Mouse (Mus musculus) stomach, postnatal 0 days (tissue): ENCODE results near the gene Ncaph2. TPM values are rescaled to one million over a fixed set of nuclear protein-coding genes. Genes with fewer than 3 reads are reported as not detected.

Source experiments
- ATAC-seq: fragments of 200-750 bp; cut with Nextera tagmentation; 2 replicates; pipeline ENCODE4 v1.8.0; 2017; ENCODE audit not compliant: low FRiP score, low TSS enrichment
- DNase-seq: peaks from one replicate; pipeline ENCODE4 v3.0.0-alpha.2; 2016; ENCODE audit warnings: low spot score
- H3K27ac ChIP-seq: fragments of 300-500 bp; sonication (generic); replicated peaks from 2 replicates; pipeline ENCODE4 v1.5.1; 2014; ENCODE audit warnings: mild to moderate bottlenecking, control low read depth
- H3K27me3 ChIP-seq: fragments of 300-500 bp; sonication (generic); 2 replicates; pipeline ENCODE4 v1.6.1; 2014; ENCODE audit warnings: low read length; ENCODE audit not compliant: control insufficient read depth, insufficient read depth
- H3K36me3 ChIP-seq: fragments of 300-500 bp; sonication (generic); 2 replicates; pipeline ENCODE4 v1.6.1; 2014; ENCODE audit warnings: low read length, mixed read lengths; ENCODE audit not compliant: control insufficient read depth, insufficient read depth
- H3K4me1 ChIP-seq: fragments of 300-500 bp; sonication (generic); replicated peaks from 2 replicates; pipeline ENCODE4 v1.6.1; 2014; ENCODE audit warnings: antibody characterized with exemption; ENCODE audit not compliant: control insufficient read depth, insufficient read depth
- H3K4me2 ChIP-seq: fragments of 300-500 bp; sonication (generic); replicated peaks from 2 replicates; pipeline ENCODE4 v1.6.1; 2014; ENCODE audit warnings: low read depth, mild to moderate bottlenecking, control low read depth, moderate library complexity
- H3K4me3 ChIP-seq: fragments of 300-500 bp; sonication (generic); 2 replicates; pipeline ENCODE4 v1.5.1; 2014; ENCODE audit warnings: low read depth, low read length, control low read depth
- H3K9ac ChIP-seq: fragments of 300-500 bp; sonication (generic); 2 replicates; pipeline ENCODE4 v1.6.1; 2014; ENCODE audit warnings: mild to moderate bottlenecking, low read length, control low read depth, mixed read lengths
- H3K9me3 ChIP-seq: fragments of 300-500 bp; sonication (generic); 2 replicates; pipeline ENCODE4 v1.6.1; 2016; ENCODE audit warnings: low read length; ENCODE audit not compliant: control insufficient read depth
- CTCF ChIP-seq: IDR thresholded peaks from 2 replicates; pipeline ENCODE4 v1.5.1; 2016; ENCODE audit warnings: antibody characterized with exemption, low read depth, mild to moderate bottlenecking, moderate library complexity
- EP300 ChIP-seq: optimal IDR thresholded peaks from 2 replicates; pipeline ENCODE3; 2016; ENCODE audit warnings: antibody characterized with exemption
- WGBS: fragments of 180-500 bp; shearing (Covaris S2); extraction: QIAGEN DNeasy Blood & Tissue Kit; methylation state at CpG from one replicate; pipeline ENCODE4 v1.1.7; 2014; 5-methylcytosine and 5-hydroxymethylcytosine counted together
- polyA plus RNA-seq: library from polyadenylated mRNA; unstranded; fragments of >200 nt; fragmentation: Nextera tagmentation; extraction: Ambion mirVana; gene quantifications from 2 replicates; pipeline ENCODE4 v1.2.1, GENCODE M21; 2015

Ncaph2 gene
- polyA plus RNA-seq, 1 experiment from 2014 or later = 72.8 TPM

- peak overlapping the region; percentile 9; the same call in 1 of the 2 replicates for H3K9ac ChIP-seq
- H3K4me3 ChIP-seq = peak overlapping the region; percentile 35
- TF ChIP-seq EP300 (no peak), CTCF (no peak)
- peaks cover 8% of the 10 kb centered on the region for H3K27me3 ChIP-seq
- peaks cover 2% of the 10 kb centered on the region; the same call in 1 of the 2 replicates for H3K4me1 ChIP-seq
- no peak overlapping the region for H3K27ac ChIP-seq
- WGBS = 18% methylated on average over 43 of the region's 46 CpGs
- peak overlapping the region; percentile 52 for H3K4me2 ChIP-seq
- H3K36me3 ChIP-seq = no peaks in the 10 kb centered on the region
- DNase-seq = no peak
- H3K9me3 ChIP-seq = no peaks in the 10 kb centered on the region
- ATAC-seq = no peak
Observed at GRCm38 (mm10) chr15:89377938-89378828, 22.7 kb downstream of the Ncaph2 start.

GRCm38 (mm10) chr15:89378831-89379401, 23.4 kb downstream of the Ncaph2 start, which contains the start of gene Odf3b:
Gene Odf3b, minus strand, starts transcription at chr15:89379282.
- no peaks in the 10 kb centered on the region for H3K36me3 ChIP-seq
- peaks cover 8% of the 10 kb centered on the region for H3K27me3 ChIP-seq
- DNase-seq (peak; percentile 46), ATAC-seq (no peak)
- peak within 1 kb of the TSS; percentile 52 for H3K4me2 ChIP-seq
- peak within 1 kb of the TSS; percentile 9 for H3K9ac ChIP-seq
- TF ChIP-seq CTCF = no peak
- H3K4me1 ChIP-seq = peaks cover 2% of the 10 kb centered on the region; the same call in 1 of the 2 replicates
- H3K4me3 ChIP-seq = peak within 1 kb of the TSS; percentile 35
- no peak within 1 kb of the TSS for H3K27ac ChIP-seq
- WGBS = 1% methylated on average over 33 of the region's 33 CpGs
- H3K9me3 ChIP-seq = no peaks in the 10 kb centered on the region

- no peaks in the 10 kb centered on the region for H3K9me3 ChIP-seq
- no peak overlapping the region for H3K9ac ChIP-seq
- peaks cover 2% of the 10 kb centered on the region; the same call in 1 of the 2 replicates for H3K4me1 ChIP-seq
- no peak overlapping the region for H3K27ac ChIP-seq
- peaks cover 8% of the 10 kb centered on the region for H3K27me3 ChIP-seq
- ATAC-seq (no peak), DNase-seq (no peak)
- TF ChIP-seq CTCF = no peak
- no peak for TF ChIP-seq EP300
- H3K4me3 ChIP-seq = peak overlapping the region; percentile 35; the same call in 1 of the 2 replicates
- 14% methylated on average over 10 of the region's 10 CpGs for WGBS
- peak overlapping the region; percentile 52 for H3K4me2 ChIP-seq
- H3K36me3 ChIP-seq = no peaks in the 10 kb centered on the region
Observed at GRCm38 (mm10) chr15:89379429-89379828, 23.9 kb downstream of the Ncaph2 start.

GRCm38 (mm10) chr15:89384617-89385016, 29.1 kb downstream of the Ncaph2 start, which contains the start of gene Klhdc7b:
Gene Klhdc7b, plus strand, starts transcription at chr15:89384917.
- DNase-seq (no peak), ATAC-seq (no peak)
- 80% methylated on average over 7 of the region's 7 CpGs for WGBS
- TF ChIP-seq EP300 (no peak), CTCF (no peak)
- Histone ChIP-seq H3K36me3 (no peaks in the 10 kb centered on the region), H3K4me1 (no peaks in the 10 kb centered on the region), H3K9me3 (no peaks in the 10 kb centered on the region), H3K27ac (no peak within 1 kb of the TSS), H3K27me3 (no peaks in the 10 kb centered on the region), H3K4me3 (no peak within 1 kb of the TSS), H3K4me2 (no peak within 1 kb of the TSS), H3K9ac (no peak within 1 kb of the TSS)

- WGBS = 35% methylated on average over 12 of the region's 12 CpGs
- Histone ChIP-seq H3K4me2 (no peak overlapping the region), H3K27me3 (0 out of 2 replicates have a peak, but pooled peaks cover 2% of the 10 kb centered on the region), H3K27ac (no peak overlapping the region), H3K36me3 (no peaks in the 10 kb centered on the region), H3K4me1 (no peaks in the 10 kb centered on the region), H3K9ac (no peak overlapping the region), H3K4me3 (no peak overlapping the region), H3K9me3 (no peaks in the 10 kb centered on the region)
- no peak for DNase-seq
- ATAC-seq = no peak
- TF ChIP-seq EP300 (no peak), CTCF (no peak)
Observed at GRCm38 (mm10) chr15:89387127-89387526, 31.6 kb downstream of the Ncaph2 start.
